Mouse (Mus musculus): ENCODE data around the gene Nrp1.

- TF ChIP-seq KAT2A (IDR thresholded peaks at IDR 0.05; ENCODE audit: insufficient replicate concordance, low read length) (no peak), MAFK (IDR thresholded peaks at IDR 0.05; ENCODE audit: insufficient replicate concordance, low read length) (no peak), CTCF (conservative IDR thresholded peaks at IDR 0.05 in 1 of 2, IDR thresholded peaks at IDR 0.05 in 1 of 2; ENCODE audit: low read depth in 2 of 2, low read length in 2 of 2) (no peak), HCFC1 (IDR thresholded peaks at IDR 0.05; ENCODE audit: low read depth, low read length) (no peak), MYC (IDR thresholded peaks at IDR 0.05; ENCODE audit: low read depth, low read length) (no peak), POLR2A (IDR thresholded peaks at IDR 0.05; ENCODE audit: low read depth, low read length) (no peak), EP300 (IDR thresholded peaks at IDR 0.05; ENCODE audit: low read length) (no peak)
These were observed 170.4 kb downstream of the Nrp1 start for GRCm38 (mm10) chr8:128528591-128529383.

All from CH12.LX (cell line).